Mouse (Mus musculus): Measurements from ENCODE around the gene Lrrc41. TPM values are rescaled to one million over a fixed set of nuclear protein-coding genes. Genes with fewer than 3 reads are reported as not detected.

Lrrc41 gene
- polyA plus RNA-seq, 1 experiment from 2014 or later = 67.1 TPM

- peak overlapping the region; percentile 97 for H3K27ac ChIP-seq (ENCODE audit: low read length)
- H3K9me3 ChIP-seq (replicated peaks; ENCODE audit: control insufficient read depth, low read length) = no peaks in the 10 kb centered on the region
- peaks cover 12% of the 10 kb centered on the region for H3K4me1 ChIP-seq (ENCODE audit: control insufficient read depth, insufficient read depth, low read length)
- WGBS = 5% methylated on average over 22 of the region's 22 CpGs
- no peaks in the 10 kb centered on the region for H3K27me3 ChIP-seq (ENCODE audit: control insufficient read depth, insufficient read depth, low read length)
- peak overlapping the region; percentile 67 for H3K4me3 ChIP-seq (replicated peaks; ENCODE audit: low read length)
- no peaks in the 10 kb centered on the region for H3K36me3 ChIP-seq (ENCODE audit: control insufficient read depth, insufficient read depth, low read length)
- H3K9ac ChIP-seq (ENCODE audit: low read length) = peak overlapping the region; percentile 72
- H3K4me2 ChIP-seq (ENCODE audit: low read depth, low read length) = peak overlapping the region; percentile 94
- peak; percentile 24 for ATAC-seq (ENCODE audit: insufficient read depth, low FRiP score)
These were observed 22.4 kb upstream of the Lrrc41 start for GRCm38 (mm10) chr4:116052526-116053293.

DNA sequence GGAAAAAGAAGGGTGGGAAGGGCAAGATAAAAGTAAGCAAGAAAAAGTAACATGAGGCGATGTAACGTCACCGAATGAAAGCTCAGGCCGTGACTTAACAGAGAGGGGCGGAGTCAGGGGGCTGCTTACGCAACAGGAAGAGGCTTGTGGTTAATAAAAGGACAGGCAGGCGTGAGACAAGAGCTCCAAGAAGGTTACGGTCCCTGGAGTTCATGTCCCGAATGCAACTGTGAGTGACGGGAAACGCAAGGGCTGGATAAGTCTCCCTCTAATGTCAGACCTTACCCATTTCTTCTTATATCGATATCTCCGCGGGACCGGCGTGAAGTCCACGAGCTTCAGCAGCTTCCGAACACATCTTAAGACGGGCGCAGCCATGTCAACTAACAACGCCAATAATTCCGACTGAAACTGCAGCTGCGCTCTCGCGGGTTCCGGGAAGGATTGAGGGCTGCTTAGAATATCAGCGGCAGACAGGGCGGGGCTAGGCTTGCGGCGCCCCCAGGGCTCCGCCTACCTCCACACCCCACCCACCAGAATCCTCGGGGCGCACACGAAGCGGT lies 21.6 kb upstream of the Lrrc41 start, which contains the start of gene Nsun4:
Nsun4 (minus strand) TSS at position 478 of the 563 bp plus-strand sequence.
- under 1% methylated on average over 35 of the region's 35 CpGs for WGBS
- no peaks in the 10 kb centered on the region for H3K36me3 ChIP-seq (ENCODE audit: control insufficient read depth, insufficient read depth, low read length)
- peak; percentile 96 for ATAC-seq (ENCODE audit: insufficient read depth, low FRiP score)
- H3K4me1 ChIP-seq (ENCODE audit: control insufficient read depth, insufficient read depth, low read length) = peaks cover 8% of the 10 kb centered on the region
- H3K4me3 ChIP-seq (replicated peaks; ENCODE audit: low read length) = peak within 1 kb of the TSS; percentile 67
- H3K9me3 ChIP-seq (replicated peaks; ENCODE audit: control insufficient read depth, low read length) = no peaks in the 10 kb centered on the region
- H3K4me2 ChIP-seq (ENCODE audit: low read depth, low read length) = peak within 1 kb of the TSS; percentile 94
- H3K27ac ChIP-seq (ENCODE audit: low read length) = peak within 1 kb of the TSS; percentile 97
- H3K27me3 ChIP-seq (ENCODE audit: control insufficient read depth, insufficient read depth, low read length) = no peaks in the 10 kb centered on the region
- H3K9ac ChIP-seq (ENCODE audit: low read length) = peak within 1 kb of the TSS; percentile 72

DNA sequence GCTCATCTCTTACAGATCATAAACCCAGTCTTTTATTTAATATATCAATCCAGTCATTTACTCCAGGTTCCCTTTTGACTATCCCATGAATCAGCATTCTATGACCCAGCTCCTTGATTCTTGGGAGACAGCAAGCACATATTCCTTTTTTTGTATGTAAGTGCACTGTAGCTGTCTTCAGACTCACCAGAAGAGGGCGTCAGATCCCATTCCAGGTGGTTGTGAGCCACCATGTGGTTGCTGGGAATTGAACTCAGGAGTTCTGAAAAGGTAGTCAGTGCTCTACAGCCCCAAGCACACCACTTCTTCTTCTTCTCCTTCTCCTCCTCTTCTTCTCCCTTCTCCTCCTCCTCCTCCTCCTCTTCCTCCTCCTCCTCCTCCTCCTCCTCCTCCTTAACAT lies 17.5 kb upstream of the Lrrc41 start:
- Histone ChIP-seq H3K9ac (ENCODE audit: low read length) (no peak overlapping the region), H3K27me3 (ENCODE audit: control insufficient read depth, insufficient read depth, low read length) (no peaks in the 10 kb centered on the region), H3K4me2 (ENCODE audit: low read depth, low read length) (no peak overlapping the region), H3K4me1 (ENCODE audit: control insufficient read depth, insufficient read depth, low read length) (peaks cover 4% of the 10 kb centered on the region), H3K27ac (ENCODE audit: low read length) (no peak overlapping the region), H3K36me3 (ENCODE audit: control insufficient read depth, insufficient read depth, low read length) (no peaks in the 10 kb centered on the region), H3K4me3 (replicated peaks; ENCODE audit: low read length) (no peak overlapping the region), H3K9me3 (replicated peaks; ENCODE audit: control insufficient read depth, low read length) (no peaks in the 10 kb centered on the region)
- WGBS = 5% methylated on average over 1 of the region's 1 CpGs
- no peak for ATAC-seq (ENCODE audit: insufficient read depth, low FRiP score)

DNA sequence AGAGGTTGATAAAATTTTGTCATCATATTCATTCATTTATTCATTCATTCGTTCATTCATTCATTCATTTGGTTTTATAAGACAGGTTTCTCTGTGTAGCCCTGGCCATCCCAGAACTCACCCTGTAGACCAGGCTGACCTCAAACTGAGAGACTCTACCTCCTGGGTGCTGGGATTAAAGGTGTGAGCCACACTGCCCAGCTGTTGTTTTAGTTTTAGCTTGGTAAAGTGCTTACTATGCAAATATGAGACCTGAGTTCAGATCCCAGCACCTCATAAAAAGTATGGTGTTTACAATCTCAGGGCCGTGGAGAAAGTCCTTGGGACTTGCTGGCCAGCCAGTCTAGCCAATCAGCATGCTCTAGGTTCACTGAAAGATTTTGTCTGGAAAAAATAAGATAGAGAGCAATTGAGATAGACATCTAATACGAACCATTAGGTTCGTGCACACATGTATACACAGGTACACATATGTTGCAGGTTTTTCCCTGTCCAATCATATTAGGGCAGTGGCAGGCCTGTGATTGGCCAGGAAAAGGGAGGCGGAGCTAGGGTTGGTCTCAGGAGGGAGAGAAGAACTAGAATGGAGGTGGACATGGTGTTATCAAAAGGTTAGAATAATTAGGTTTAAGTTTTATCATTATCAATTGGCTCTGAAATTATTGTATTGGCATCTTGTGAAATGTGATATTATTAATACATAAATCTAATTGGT lies 15.9 kb upstream of the Lrrc41 start:
- Histone ChIP-seq H3K9me3 (replicated peaks; ENCODE audit: control insufficient read depth, low read length) (no peaks in the 10 kb centered on the region), H3K27me3 (ENCODE audit: control insufficient read depth, insufficient read depth, low read length) (no peaks in the 10 kb centered on the region), H3K36me3 (ENCODE audit: control insufficient read depth, insufficient read depth, low read length) (no peaks in the 10 kb centered on the region), H3K4me3 (replicated peaks; ENCODE audit: low read length) (no peak overlapping the region), H3K4me1 (ENCODE audit: control insufficient read depth, insufficient read depth, low read length) (no peaks in the 10 kb centered on the region), H3K27ac (ENCODE audit: low read length) (no peak overlapping the region), H3K4me2 (ENCODE audit: low read depth, low read length) (no peak overlapping the region), H3K9ac (ENCODE audit: low read length) (no peak overlapping the region)
- WGBS = 75% methylated on average over 5 of the region's 5 CpGs
- no peak for ATAC-seq (ENCODE audit: insufficient read depth, low FRiP score)

- Histone ChIP-seq H3K36me3 (ENCODE audit: control insufficient read depth, insufficient read depth, low read length) (peaks cover 5% of the 10 kb centered on the region), H3K27me3 (ENCODE audit: control insufficient read depth, insufficient read depth, low read length) (no peaks in the 10 kb centered on the region), H3K4me2 (ENCODE audit: low read depth, low read length) (no peak overlapping the region), H3K9me3 (replicated peaks; ENCODE audit: control insufficient read depth, low read length) (no peaks in the 10 kb centered on the region), H3K9ac (ENCODE audit: low read length) (no peak overlapping the region), H3K27ac (ENCODE audit: low read length) (no peak overlapping the region), H3K4me3 (replicated peaks; ENCODE audit: low read length) (no peak overlapping the region), H3K4me1 (ENCODE audit: control insufficient read depth, insufficient read depth, low read length) (no peaks in the 10 kb centered on the region)
- 48% methylated on average over 1 of the region's 1 CpGs for WGBS
- no peak for ATAC-seq (ENCODE audit: insufficient read depth, low FRiP score)
These were observed 11.2 kb upstream of the Lrrc41 start for GRCm38 (mm10) chr4:116063855-116064254.

- H3K27me3 ChIP-seq (ENCODE audit: control insufficient read depth, insufficient read depth, low read length) = no peaks in the 10 kb centered on the region
- peaks cover 16% of the 10 kb centered on the region for H3K4me1 ChIP-seq (ENCODE audit: control insufficient read depth, insufficient read depth, low read length)
- no peak overlapping the region for H3K4me3 ChIP-seq (replicated peaks; ENCODE audit: low read length)
- no peaks in the 10 kb centered on the region for H3K9me3 ChIP-seq (replicated peaks; ENCODE audit: control insufficient read depth, low read length)
- H3K9ac ChIP-seq (ENCODE audit: low read length) = no peak overlapping the region
- no peak overlapping the region for H3K27ac ChIP-seq (ENCODE audit: low read length)
- H3K4me2 ChIP-seq (ENCODE audit: low read depth, low read length) = no peak overlapping the region
- H3K36me3 ChIP-seq (ENCODE audit: control insufficient read depth, insufficient read depth, low read length) = peaks cover 14% of the 10 kb centered on the region
- 72% methylated on average over 6 of the region's 6 CpGs for WGBS
- no peak for ATAC-seq (ENCODE audit: insufficient read depth, low FRiP score)
These were observed 5.0 kb upstream of the Lrrc41 start for GRCm38 (mm10) chr4:116070116-116070515.

GRCm38 (mm10) chr4:116073146-116073545 lies 1.9 kb upstream of the Lrrc41 start:
- Histone ChIP-seq H3K4me1 (ENCODE audit: control insufficient read depth, insufficient read depth, low read length) (peaks cover 27% of the 10 kb centered on the region), H3K36me3 (ENCODE audit: control insufficient read depth, insufficient read depth, low read length) (peaks cover 14% of the 10 kb centered on the region), H3K27me3 (ENCODE audit: control insufficient read depth, insufficient read depth, low read length) (no peaks in the 10 kb centered on the region), H3K4me3 (replicated peaks; ENCODE audit: low read length) (0 out of 2 replicates have a peak overlapping the region, but pooled peaks have one; percentile 9), H3K9ac (ENCODE audit: low read length) (peak overlapping the region; percentile 4; the same call in 1 of the 2 replicates), H3K27ac (ENCODE audit: low read length) (no peak overlapping the region), H3K9me3 (replicated peaks; ENCODE audit: control insufficient read depth, low read length) (no peaks in the 10 kb centered on the region), H3K4me2 (ENCODE audit: low read depth, low read length) (peak overlapping the region; percentile 84; the same call in 1 of the 2 replicates)
- WGBS = 46% methylated on average over 4 of the region's 4 CpGs
- ATAC-seq (ENCODE audit: insufficient read depth, low FRiP score) = no peak

DNA sequence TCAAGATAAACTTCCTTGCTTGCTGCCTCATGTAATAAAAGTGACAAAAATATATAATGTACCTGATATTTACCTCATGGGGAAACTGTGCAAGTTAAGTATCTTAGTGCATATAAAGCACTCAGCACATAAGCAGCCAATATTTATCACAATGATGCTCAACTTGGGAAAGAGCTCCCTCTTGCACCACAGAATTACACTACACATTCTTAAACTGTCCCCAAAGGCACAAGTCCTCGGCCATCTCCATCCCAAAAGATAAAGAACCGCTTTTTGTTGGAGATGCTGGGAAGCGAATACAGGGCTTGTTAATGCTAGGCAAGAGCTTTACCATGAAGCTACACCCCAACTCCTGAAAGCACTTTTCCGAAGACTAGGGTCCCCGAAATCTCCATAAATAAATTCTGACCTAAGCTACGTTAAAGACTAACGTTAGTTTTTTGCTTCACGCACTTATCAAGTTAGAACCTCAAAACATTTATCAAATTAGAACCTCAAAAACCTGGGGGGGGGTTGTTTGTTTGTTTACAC lies 859 bp upstream of the Lrrc41 start:
- peak overlapping the region; percentile 98 for H3K27ac ChIP-seq (ENCODE audit: low read length)
- H3K4me1 ChIP-seq (ENCODE audit: control insufficient read depth, insufficient read depth, low read length) = peaks cover 27% of the 10 kb centered on the region
- peaks cover 5% of the 10 kb centered on the region; the same call in 1 of the 2 replicates for H3K36me3 ChIP-seq (ENCODE audit: control insufficient read depth, insufficient read depth, low read length)
- WGBS = 0% methylated on average over 8 of the region's 8 CpGs
- H3K27me3 ChIP-seq (ENCODE audit: control insufficient read depth, insufficient read depth, low read length) = no peaks in the 10 kb centered on the region
- H3K9me3 ChIP-seq (replicated peaks; ENCODE audit: control insufficient read depth, low read length) = no peaks in the 10 kb centered on the region
- ATAC-seq (ENCODE audit: insufficient read depth, low FRiP score) = no peak
- H3K4me3 ChIP-seq (replicated peaks; ENCODE audit: low read length) = peak overlapping the region; percentile 99
- H3K9ac ChIP-seq (ENCODE audit: low read length) = peak overlapping the region; percentile 99
- peak overlapping the region; percentile 84 for H3K4me2 ChIP-seq (ENCODE audit: low read depth, low read length)
